Mouse (Mus musculus): Measurements from ENCODE around the gene Dph7.

DNA sequence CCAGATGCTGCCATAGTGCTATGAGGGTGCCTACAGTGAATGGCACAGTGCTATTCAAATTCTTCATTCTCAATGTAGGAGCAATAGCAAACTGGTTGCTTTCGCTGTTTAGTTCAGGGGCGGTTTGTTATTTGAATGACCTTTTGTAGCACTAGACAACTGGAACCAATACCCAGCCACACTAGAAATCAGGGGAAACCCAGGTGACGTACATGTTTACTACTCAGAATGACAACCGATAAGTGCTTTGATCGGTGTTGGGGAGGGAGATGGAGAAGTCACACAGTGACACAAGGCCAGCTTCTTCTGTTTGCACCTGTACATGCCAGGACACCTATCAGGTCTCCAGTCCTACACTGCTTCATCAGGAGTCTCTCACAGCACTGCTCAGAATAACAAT, 32.6 kb upstream of the Dph7 start:
- TF ChIP-seq CHD2 (IDR thresholded peaks at IDR 0.05; ENCODE audit: low read depth, low read length) (no peak), ZNF384 (IDR thresholded peaks at IDR 0.05; ENCODE audit: low read depth, low read length) (no peak), MAFK (IDR thresholded peaks at IDR 0.05; ENCODE audit: insufficient read depth, low read depth, low read length) (no peak)
